Mouse (Mus musculus): ENCODE results near the gene Arl8b.
"Not testable (repeated sequence)": the region's sequence is repeated elsewhere in the genome, so short reads cannot be mapped to it uniquely, and the experiment has no call there.

- not testable (repeated sequence) for TF ChIP-seq EP300, CTCF (IDR thresholded peaks at IDR 0.05; ENCODE audit: low read depth)
Observed at GRCm38 (mm10) chr6:108869031-108869430, 86.1 kb downstream of the Arl8b start.

All from heart, postnatal 0 days (tissue).